In genomic region chr9:63750360-63750974, GRCm38 (mm10) we compare ENCODE assay signal across 12 mouse cellular contexts. TPM values are rescaled to one million over a fixed set of nuclear protein-coding genes. Genes with fewer than 3 reads are reported as not detected.
DNase-seq lines count a peak whose midpoint lies in the region; ATAC-seq and TF ChIP-seq lines count a peak whose summit lies in the region.
"Had no signal": no experiment of that assay in that cellular context is flagged by ENCODE, and none has a peak within 500 bp of the region (broad histone marks: within the 10 kb centered on the region; RNA-seq: fewer than 3 reads in every experiment).

No protein-coding gene starts in this region.

- 40% methylated on average over 10 of the region's 10 CpGs for WGBS in heart, embryonic 15.5 days
- WGBS in midbrain, embryonic 10.5 days, result 47% methylated on average over 10 of the region's 10 CpGs
- 22% methylated on average over 10 of the region's 10 CpGs for WGBS in midbrain, postnatal 0 days
- 23% methylated on average over 10 of the region's 10 CpGs for WGBS in hindbrain, postnatal 0 days
- WGBS in stomach, embryonic 14.5 days, result 23% methylated on average over 10 of the region's 10 CpGs

- TF ChIP-seq CTCF in midbrain, postnatal 0 days (IDR thresholded peaks at IDR 0.05), result no peak
- no peak for TF ChIP-seq CTCF in hindbrain, postnatal 0 days (IDR thresholded peaks at IDR 0.05; ENCODE audit: low read depth)

- H3K9me3 ChIP-seq in heart, embryonic 15.5 days (replicated peaks), result no peaks in the 10 kb centered on the region
- H3K9me3 ChIP-seq in midbrain, embryonic 10.5 days (replicated peaks), result no peaks in the 10 kb centered on the region
- no peaks in the 10 kb centered on the region for H3K9me3 ChIP-seq in midbrain, postnatal 0 days (ENCODE audit: low read length)
- H3K9me3 ChIP-seq in hindbrain, postnatal 0 days (ENCODE audit: low read length), result no peaks in the 10 kb centered on the region
- no peaks in the 10 kb centered on the region for H3K9me3 ChIP-seq in stomach, embryonic 14.5 days (ENCODE audit: control insufficient read depth, low read depth, low read length)

- ATAC-seq in heart, embryonic 15.5 days (replicated peaks; ENCODE audit: insufficient number of reproducible peaks, insufficient read depth, low FRiP score, low read depth), result no peak
- no peak for ATAC-seq in midbrain, postnatal 0 days (ENCODE audit: low FRiP score)
- ATAC-seq in hindbrain, postnatal 0 days, result no peak
- no peak for ATAC-seq in stomach, embryonic 14.5 days (ENCODE audit: insufficient number of reproducible peaks, insufficient read depth, low FRiP score, low read depth)

- no peaks in the 10 kb centered on the region for H3K36me3 ChIP-seq in heart, embryonic 15.5 days
- H3K36me3 ChIP-seq in midbrain, embryonic 10.5 days, result peaks cover 10% of the 10 kb centered on the region; the same call in 1 of the 2 replicates
- no peaks in the 10 kb centered on the region for H3K36me3 ChIP-seq in midbrain, postnatal 0 days (ENCODE audit: insufficient read depth, low read length)
- H3K36me3 ChIP-seq in hindbrain, postnatal 0 days (ENCODE audit: insufficient read depth, low read length), result no peaks in the 10 kb centered on the region
- H3K36me3 ChIP-seq in stomach, embryonic 14.5 days (ENCODE audit: control insufficient read depth, insufficient read depth, low read length), result no peaks in the 10 kb centered on the region

- no peak for DNase-seq in heart, adult 18-20 months
- no peak for DNase-seq in midbrain, embryonic 10.5 days (ENCODE audit: low spot score)
- DNase-seq in midbrain, postnatal 0 days (ENCODE audit: low spot score), result no peak
- DNase-seq in hindbrain, postnatal 0 days (ENCODE audit: low spot score), result no peak
- DNase-seq in layer of hippocampus, adult 18-20 months (ENCODE audit: low spot score in 2 of 2), result no peak
- DNase-seq in frontal cortex, postnatal 10 days (ENCODE audit: low spot score in 2 of 2), result no peak
- DNase-seq: cerebellum, adult 8-10 months; kidney, adult 18-20 months; left cerebral cortex, postnatal 4 days; right cerebral cortex, postnatal 4 days had no signal

- H3K4me1 ChIP-seq in heart, embryonic 15.5 days (replicated peaks), result peaks cover 91% of the 10 kb centered on the region
- H3K4me1 ChIP-seq in midbrain, embryonic 10.5 days, result peaks cover 98% of the 10 kb centered on the region
- H3K4me1 ChIP-seq in midbrain, postnatal 0 days (ENCODE audit: insufficient read depth, low read length), result peaks cover 9% of the 10 kb centered on the region; the same call in 1 of the 2 replicates
- peaks cover 21% of the 10 kb centered on the region for H3K4me1 ChIP-seq in hindbrain, postnatal 0 days (ENCODE audit: insufficient read depth, low read length)
- H3K4me1 ChIP-seq in stomach, embryonic 14.5 days (ENCODE audit: control insufficient read depth, insufficient read depth, low read length), result peaks cover 84% of the 10 kb centered on the region

- no peak overlapping the region; the same call in 1 of the 2 replicates for H3K4me2 ChIP-seq in heart, embryonic 15.5 days
- H3K4me2 ChIP-seq in midbrain, postnatal 0 days (ENCODE audit: low read depth, low read length, poor library complexity, severe bottlenecking), result no peak overlapping the region
- H3K4me2 ChIP-seq in hindbrain, postnatal 0 days (ENCODE audit: low read depth, low read length), result peak overlapping the region; percentile 8; the same call in 1 of the 2 replicates
- H3K4me2 ChIP-seq in stomach, embryonic 14.5 days (replicated peaks; ENCODE audit: low read depth, low read length), result no peak overlapping the region

- H3K9ac ChIP-seq in heart, embryonic 15.5 days, result no peak overlapping the region
- no peak overlapping the region for H3K9ac ChIP-seq in midbrain, postnatal 0 days (replicated peaks; ENCODE audit: low read length, poor library complexity, severe bottlenecking)
- no peak overlapping the region for H3K9ac ChIP-seq in hindbrain, postnatal 0 days (replicated peaks; ENCODE audit: low read length)
- no peak overlapping the region for H3K9ac ChIP-seq in stomach, embryonic 14.5 days (replicated peaks; ENCODE audit: low read depth, low read length)

- no peak overlapping the region for H3K4me3 ChIP-seq in heart, embryonic 15.5 days
- peak overlapping the region; percentile 14; the same call in 1 of the 2 replicates for H3K4me3 ChIP-seq in midbrain, embryonic 10.5 days
- H3K4me3 ChIP-seq in midbrain, postnatal 0 days (ENCODE audit: low read depth, low read length), result no peak overlapping the region
- H3K4me3 ChIP-seq in hindbrain, postnatal 0 days (ENCODE audit: low read length), result no peak overlapping the region
- no peak overlapping the region for H3K4me3 ChIP-seq in stomach, embryonic 14.5 days (ENCODE audit: low read depth, low read length)

- H3K27ac ChIP-seq in heart, embryonic 15.5 days, result peak overlapping the region; percentile 24; the same call in 1 of the 2 replicates
- peak overlapping the region; percentile 65 for H3K27ac ChIP-seq in midbrain, embryonic 10.5 days (replicated peaks)
- H3K27ac ChIP-seq in midbrain, postnatal 0 days (ENCODE audit: low read depth, low read length), result no peak overlapping the region
- H3K27ac ChIP-seq in hindbrain, postnatal 0 days, result no peak overlapping the region
- H3K27ac ChIP-seq in stomach, embryonic 14.5 days (ENCODE audit: low read length), result peak overlapping the region; percentile 59

- H3K27me3 ChIP-seq in heart, embryonic 15.5 days, result no peaks in the 10 kb centered on the region
- H3K27me3 ChIP-seq in midbrain, embryonic 10.5 days (ENCODE audit: low read depth, poor library complexity, severe bottlenecking), result no peaks in the 10 kb centered on the region
- H3K27me3 ChIP-seq in midbrain, postnatal 0 days (ENCODE audit: insufficient read depth, low read length), result no peaks in the 10 kb centered on the region
- H3K27me3 ChIP-seq in hindbrain, postnatal 0 days (ENCODE audit: insufficient read depth, low read length), result no peaks in the 10 kb centered on the region
- H3K27me3 ChIP-seq in stomach, embryonic 14.5 days (ENCODE audit: control insufficient read depth, insufficient read depth, low read length), result no peaks in the 10 kb centered on the region

RNA-seq across cellular contexts. Expression of gene Smad3, which starts 7.3 kb away (rescaled TPM):
- 11.6 and 14.8 TPM in 2 replicates for polyA plus RNA-seq in heart, embryonic 15.5 days (2015; fragmentation: Nextera tagmentation; extraction: Ambion mirVana)
- 10 to 100 TPM in 1 of 2 experiments, 1 to 10 TPM in 1; 9.1 to 10.3 TPM for total RNA-seq in heart, adult 18-20 months (2021)
- 21.7 and 22.5 TPM in 2 replicates for polyA plus RNA-seq in midbrain, embryonic 10.5 days (2016; fragmentation: Nextera tagmentation; extraction: Ambion mirVana)
- total RNA-seq in midbrain, postnatal 0 days (2014; rRNA removed), result 13.2 and 20.6 TPM in 2 replicates
- 4.0 TPM in 2 replicates for polyA plus RNA-seq in midbrain, postnatal 0 days (2015; fragmentation: Nextera tagmentation; extraction: Ambion mirVana)
- 26.5 and 34.0 TPM in 2 replicates for total RNA-seq in hindbrain, postnatal 0 days (2014; rRNA removed)
- 7.2 and 7.5 TPM in 2 replicates for polyA plus RNA-seq in hindbrain, postnatal 0 days (2015; fragmentation: Nextera tagmentation; extraction: Ambion mirVana)
- 16.5 and 17.3 TPM in 2 replicates for polyA plus RNA-seq in stomach, embryonic 14.5 days (2014; fragmentation: Nextera tagmentation; extraction: Ambion mirVana)
- 10 to 100 TPM; 58.2 to 62.5 TPM for total RNA-seq in layer of hippocampus, adult 18-20 months (2021)

Comparison
In these comparisons a context has a peak if more than half of its experiments do, and no peak if none do; other contexts are left out.
1. H3K27ac ChIP-seq: peak in heart, embryonic 15.5 days (single experiment), midbrain, embryonic 10.5 days (single experiment) and stomach, embryonic 14.5 days (single experiment); none in midbrain, postnatal 0 days (single experiment) and hindbrain, postnatal 0 days (single experiment).